35 mouse cellular contexts compared by ENCODE assay signal in genomic region chr12:87196310-87196709, GRCm38 (mm10). TPM values are rescaled to one million over a fixed set of nuclear protein-coding genes. Genes with fewer than 3 reads are reported as not detected.
"Had no signal": no experiment of that assay in that cellular context is flagged by ENCODE, and none has a peak within 500 bp of the region (broad histone marks: within the 10 kb centered on the region; RNA-seq: fewer than 3 reads in every experiment).

No protein-coding gene starts in this region.

- H3K9ac ChIP-seq: limb, embryonic 12.5 days; limb, embryonic 15.5 days; liver, embryonic 12.5 days; liver, embryonic 13.5 days; liver, embryonic 14.5 days; liver, embryonic 15.5 days; liver, postnatal 0 days; lung, embryonic 14.5 days; lung, embryonic 15.5 days; midbrain, embryonic 12.5 days; midbrain, embryonic 13.5 days; midbrain, embryonic 15.5 days; neural tube, embryonic 12.5 days had no signal

- H3K4me3 ChIP-seq: limb, embryonic 10.5 days; limb, embryonic 12.5 days; limb, embryonic 13.5 days; limb, embryonic 15.5 days; liver, embryonic 12.5 days; liver, embryonic 13.5 days; liver, embryonic 15.5 days; lung, embryonic 15.5 days; megakaryocyte, embryonic 14.5 days; midbrain, embryonic 10.5 days; midbrain, embryonic 12.5 days; midbrain, embryonic 13.5 days; midbrain, embryonic 15.5 days; myocyte; neural tube, embryonic 12.5 days had no signal

- H3K4me2 ChIP-seq: limb, embryonic 15.5 days; liver, embryonic 11.5 days; liver, embryonic 12.5 days; liver, embryonic 13.5 days; liver, embryonic 15.5 days; lung, embryonic 14.5 days; lung, embryonic 15.5 days; midbrain, embryonic 11.5 days; midbrain, embryonic 12.5 days; midbrain, embryonic 13.5 days; midbrain, embryonic 15.5 days; neural tube, embryonic 12.5 days had no signal

- DNase-seq: left cerebral cortex, postnatal 4 days; liver; liver, embryonic 13.5 days; liver, postnatal 0 days; lung, adult 18-20 months; lung, adult 2 months; lung, embryonic 14.5 days; lung, postnatal 10 days; lung, postnatal 14 days; lung, postnatal 36 days; lung, postnatal 4 days; midbrain, embryonic 14.5 days had no signal

- H3K9me3 ChIP-seq: limb, embryonic 10.5 days; limb, embryonic 12.5 days; limb, embryonic 13.5 days; limb, embryonic 15.5 days; liver, embryonic 12.5 days; liver, embryonic 13.5 days; liver, embryonic 15.5 days; lung, embryonic 15.5 days; megakaryocyte, embryonic 14.5 days; midbrain, embryonic 10.5 days; midbrain, embryonic 12.5 days; midbrain, embryonic 13.5 days; midbrain, embryonic 15.5 days; neural tube, embryonic 12.5 days had no signal

- ATAC-seq: liver, embryonic 12.5 days; liver, postnatal 0 days; lung, postnatal 0 days; midbrain, embryonic 13.5 days; midbrain, embryonic 15.5 days; midbrain, embryonic 16.5 days had no signal

- H3K27ac ChIP-seq: limb, embryonic 10.5 days; limb, embryonic 12.5 days; limb, embryonic 13.5 days; limb, embryonic 15.5 days; liver, embryonic 12.5 days; liver, embryonic 13.5 days; liver, embryonic 14.5 days; liver, embryonic 15.5 days; lung, embryonic 15.5 days; macrophage; midbrain, embryonic 10.5 days; midbrain, embryonic 12.5 days; midbrain, embryonic 13.5 days; midbrain, embryonic 15.5 days; neural tube, embryonic 12.5 days had no signal

- H3K27me3 ChIP-seq: limb, embryonic 15.5 days; lung, embryonic 15.5 days; megakaryocyte, embryonic 14.5 days; midbrain, embryonic 12.5 days; midbrain, embryonic 15.5 days; neural tube, embryonic 12.5 days had no signal

- H3K36me3 ChIP-seq: limb, embryonic 10.5 days; limb, embryonic 12.5 days; limb, embryonic 13.5 days; limb, embryonic 15.5 days; liver, embryonic 12.5 days; liver, embryonic 13.5 days; liver, embryonic 15.5 days; lung, embryonic 15.5 days; midbrain, embryonic 10.5 days; midbrain, embryonic 12.5 days; midbrain, embryonic 13.5 days; midbrain, embryonic 15.5 days; neural tube, embryonic 12.5 days had no signal

RNA-seq across cellular contexts. Expression of gene Samd15, which starts 3.2 kb away (rescaled TPM):
- total RNA-seq: liver, adult 2 months; megakaryocyte-erythroid progenitor cell, adult 5-6 weeks; monocyte, adult 5-6 weeks had no signal
- polyA plus RNA-seq: liver, adult 2 months; lung, adult 2 months had no signal

RNA-seq across cellular contexts. Expression of gene Noxred1, which starts 42.2 kb away (rescaled TPM):
- total RNA-seq: liver, adult 2 months; megakaryocyte-erythroid progenitor cell, adult 5-6 weeks had no signal
